Mouse (Mus musculus) G1E (cell line): ENCODE measurements around the gene Caln1.

ENCODE experiments used
- CTCF ChIP-seq: IDR thresholded peaks from 2 replicates; pipeline ENCODE4 v1.5.1; 2012; ENCODE audit warnings: low read depth, low read length, inconsistent platforms, mixed read lengths
- GATA1 ChIP-seq: IDR thresholded peaks from 2 replicates; pipeline ENCODE4 v1.6.1; 2012; ENCODE audit warnings: borderline replicate concordance, low read length, inconsistent platforms, mixed read lengths

GRCm38 (mm10) chr5:130566002-130566401 is 196.7 kb downstream of the Caln1 start:
- TF ChIP-seq CTCF, result no peak
- no peak for TF ChIP-seq GATA1
